Mouse (Mus musculus) thymus, postnatal 0 days (tissue): ENCODE data around the gene Ak2. TPM values are rescaled to one million over a fixed set of nuclear protein-coding genes. Genes with fewer than 3 reads are reported as not detected.

Experiments
- DNase-seq: peaks from one replicate; pipeline ENCODE4 v3.0.0-alpha.2; 2015; ENCODE audit warnings: low spot score
- polyA plus RNA-seq: library from polyadenylated mRNA; unstranded; fragments of >200 nt; fragmentation: Nextera tagmentation; extraction: Ambion mirVana; gene quantifications from 2 replicates; pipeline ENCODE4 v1.2.1, GENCODE M21; 2015

Gene Ak2
- polyA plus RNA-seq, 1 experiment from 2014 or later, result 208 TPM

GRCm38 (mm10) chr4:128971065-128971694 is 20.6 kb upstream of the Ak2 start:
- peak; percentile 79 for DNase-seq

GRCm38 (mm10) chr4:128974677-128975076 is 17.1 kb upstream of the Ak2 start:
- no peak for DNase-seq

GRCm38 (mm10) chr4:128976577-128976976 is 15.2 kb upstream of the Ak2 start:
- no peak for DNase-seq

GRCm38 (mm10) chr4:128977217-128977616 is 14.5 kb upstream of the Ak2 start:
- DNase-seq, result no peak

- DNase-seq, result no peak
Observed at GRCm38 (mm10) chr4:128978634-128979033, 13.1 kb upstream of the Ak2 start.

- peak; percentile 59 for DNase-seq
Observed at GRCm38 (mm10) chr4:128980890-128981832, 10.6 kb upstream of the Ak2 start.

- no peak for DNase-seq
Observed at GRCm38 (mm10) chr4:128981833-128982180, 10.0 kb upstream of the Ak2 start.

GRCm38 (mm10) chr4:128983151-128983550 is 8.6 kb upstream of the Ak2 start:
- no peak for DNase-seq

- DNase-seq, result no peak
Observed at GRCm38 (mm10) chr4:128983656-128984055, 8.1 kb upstream of the Ak2 start.

- DNase-seq, result no peak
Observed at GRCm38 (mm10) chr4:128984600-128984999, 7.2 kb upstream of the Ak2 start.

- no peak for DNase-seq
Observed at GRCm38 (mm10) chr4:128988911-128989310, 2.8 kb upstream of the Ak2 start.

- no peak for DNase-seq
Observed at GRCm38 (mm10) chr4:128989678-128990077, 2.1 kb upstream of the Ak2 start.

- no peak for DNase-seq
Observed at GRCm38 (mm10) chr4:128992176-128992575, 418 bp downstream of the Ak2 start.

GRCm38 (mm10) chr4:128993025-128993662 is 1.4 kb downstream of the Ak2 start:
- peak; percentile 97 for DNase-seq

GRCm38 (mm10) chr4:128993675-128994074 is 1.9 kb downstream of the Ak2 start:
- DNase-seq, result no peak

GRCm38 (mm10) chr4:128995238-128995637 is 3.5 kb downstream of the Ak2 start:
- no peak for DNase-seq

GRCm38 (mm10) chr4:128997258-128997657 is 5.5 kb downstream of the Ak2 start:
- no peak for DNase-seq

- DNase-seq, result no peak
Observed at GRCm38 (mm10) chr4:128998401-128998800, 6.6 kb downstream of the Ak2 start.

- DNase-seq, result no peak
Observed at GRCm38 (mm10) chr4:129000786-129001185, 9.0 kb downstream of the Ak2 start.

- no peak for DNase-seq
Observed at GRCm38 (mm10) chr4:129003720-129004119, 12.0 kb downstream of the Ak2 start.

- DNase-seq, result no peak
Observed at GRCm38 (mm10) chr4:129008006-129008519, 16.3 kb downstream of the Ak2 start.

GRCm38 (mm10) chr4:129008672-129009071 is 16.9 kb downstream of the Ak2 start:
- DNase-seq, result peak; percentile 4
